Mouse (Mus musculus) intestine, embryonic 16.5 days (tissue): ENCODE measurements around the gene Grcc10. TPM values are rescaled to one million over a fixed set of nuclear protein-coding genes. Genes with fewer than 3 reads are reported as not detected.
A peak's percentile ranks its signal among the peaks of the same experiment; 100 is the strongest.

Experiments
- ATAC-seq: fragments of 200-750 bp; cut with Nextera tagmentation; 2 replicates; pipeline ENCODE4 v1.8.0; 2017; ENCODE audit warnings: moderate TSS enrichment, moderate library complexity
- H3K27ac ChIP-seq: fragments of 300-500 bp; sonication (generic); 2 replicates; pipeline ENCODE4 v1.5.1; 2014; ENCODE audit warnings: mild to moderate bottlenecking, low read length
- H3K27me3 ChIP-seq: fragments of 300-500 bp; sonication (generic); replicated peaks from 2 replicates; pipeline ENCODE4 v1.6.1; 2014; ENCODE audit warnings: low read length, control low read depth, mixed read lengths; ENCODE audit not compliant: control insufficient read depth, insufficient read depth
- H3K36me3 ChIP-seq: fragments of 300-500 bp; sonication (generic); 2 replicates; pipeline ENCODE4 v1.6.1; 2014; ENCODE audit warnings: low read length, control low read depth; ENCODE audit not compliant: control insufficient read depth, insufficient read depth
- H3K4me1 ChIP-seq: fragments of 300-500 bp; sonication (generic); 2 replicates; pipeline ENCODE4 v1.6.1; 2014; ENCODE audit warnings: low read length, control low read depth, mixed read lengths; ENCODE audit not compliant: control insufficient read depth, insufficient read depth
- H3K4me2 ChIP-seq: fragments of 300-500 bp; sonication (generic); 2 replicates; pipeline ENCODE4 v1.6.1; 2014; ENCODE audit warnings: low read depth, low read length, control low read depth
- H3K4me3 ChIP-seq: fragments of 300-500 bp; sonication (generic); 2 replicates; pipeline ENCODE4 v1.5.1; 2014; ENCODE audit warnings: mild to moderate bottlenecking, low read length
- H3K9ac ChIP-seq: fragments of 300-500 bp; sonication (generic); 2 replicates; pipeline ENCODE4 v1.6.1; 2014; ENCODE audit warnings: low read depth, low read length
- H3K9me3 ChIP-seq: fragments of 300-500 bp; sonication (generic); 2 replicates; pipeline ENCODE4 v1.6.1; 2016; ENCODE audit warnings: low read length, control low read depth; ENCODE audit not compliant: control insufficient read depth
- WGBS: fragments of 180-500 bp; shearing (Covaris S2); extraction: QIAGEN DNeasy Blood & Tissue Kit; methylation state at CpG from one replicate; pipeline ENCODE4 v1.1.7; 2014; 5-methylcytosine and 5-hydroxymethylcytosine counted together
- polyA plus RNA-seq: library from polyadenylated mRNA; unstranded; fragments of >200 nt; fragmentation: Nextera tagmentation; extraction: Ambion mirVana; gene quantifications from 2 replicates; pipeline ENCODE4 v1.2.1, GENCODE M21; 2015

Gene Grcc10
- polyA plus RNA-seq, 1 experiment from 2014 or later: 334 TPM

- H3K4me3 ChIP-seq: peak within 1 kb of the TSS; percentile 95
- H3K27ac ChIP-seq: peak within 1 kb of the TSS; percentile 94
- peaks cover 35% of the 10 kb centered on the region for H3K4me1 ChIP-seq
- H3K4me2 ChIP-seq: peak within 1 kb of the TSS; percentile 85
- WGBS: under 1% methylated on average over 73 of the region's 76 CpGs
- H3K36me3 ChIP-seq: peaks cover 9% of the 10 kb centered on the region
- ATAC-seq: peak; percentile 96
- H3K9ac ChIP-seq: peak within 1 kb of the TSS; percentile 96
- H3K27me3 ChIP-seq: no peaks in the 10 kb centered on the region
- no peaks in the 10 kb centered on the region for H3K9me3 ChIP-seq
Measured at GRCm38 (mm10) chr6:124711824-124712782, 29.1 kb downstream of the Grcc10 start, which contains the start of the genes Emg1 and Phb2. Emg1 (minus strand) TSS chr6:124712178. Phb2 (plus strand) TSS chr6:124712336.

- Histone ChIP-seq H3K27me3 (no peaks in the 10 kb centered on the region), H3K9me3 (no peaks in the 10 kb centered on the region), H3K27ac (no peak overlapping the region; the same call in 1 of the 2 replicates), H3K36me3 (peaks cover 11% of the 10 kb centered on the region), H3K9ac (no peak overlapping the region), H3K4me2 (no peak overlapping the region), H3K4me3 (no peak overlapping the region), H3K4me1 (peaks cover 25% of the 10 kb centered on the region)
- 87% methylated on average over 10 of the region's 10 CpGs for whole genome bisulfite sequencing
- ATAC-seq: no peak
Measured at GRCm38 (mm10) chr6:124708289-124708889, 32.8 kb downstream of the Grcc10 start.

- Histone ChIP-seq H3K9me3 (no peaks in the 10 kb centered on the region), H3K4me1 (peaks cover 23% of the 10 kb centered on the region), H3K4me2 (no peak overlapping the region), H3K27ac (no peak overlapping the region), H3K27me3 (no peaks in the 10 kb centered on the region), H3K36me3 (peaks cover 24% of the 10 kb centered on the region), H3K9ac (no peak overlapping the region), H3K4me3 (no peak overlapping the region)
- ATAC-seq: no peak
- WGBS: 83% methylated on average over 5 of the region's 5 CpGs
Measured at GRCm38 (mm10) chr6:124706061-124706627, 35.0 kb downstream of the Grcc10 start.

DNA sequence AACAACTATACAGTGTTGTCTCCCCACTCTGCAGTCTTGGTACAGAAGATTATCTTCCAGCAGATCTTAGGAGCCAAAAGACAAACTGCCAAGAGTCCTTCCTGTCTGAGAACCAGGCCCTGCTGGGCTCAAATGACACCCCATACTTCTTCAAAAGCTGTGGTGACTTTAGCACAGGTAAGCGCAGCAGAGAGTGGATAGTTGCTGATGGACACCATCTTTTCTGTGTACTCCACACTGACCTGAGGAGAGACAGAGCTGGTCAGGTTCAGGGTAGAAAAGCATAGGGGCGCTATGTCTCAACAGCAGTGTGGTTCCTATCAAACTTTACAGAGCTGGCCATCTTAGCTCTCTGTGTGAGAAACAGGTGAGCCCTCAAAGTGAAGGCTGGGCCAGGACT, 36.8 kb downstream of the Grcc10 start:
- Histone ChIP-seq H3K4me3 (no peak overlapping the region), H3K9me3 (no peaks in the 10 kb centered on the region), H3K9ac (no peak overlapping the region), H3K36me3 (peaks cover 24% of the 10 kb centered on the region), H3K27ac (no peak overlapping the region), H3K4me2 (no peak overlapping the region), H3K4me1 (peaks cover 11% of the 10 kb centered on the region), H3K27me3 (no peaks in the 10 kb centered on the region)
- ATAC-seq: no peak
- 95% methylated on average over 2 of the region's 2 CpGs for WGBS

DNA sequence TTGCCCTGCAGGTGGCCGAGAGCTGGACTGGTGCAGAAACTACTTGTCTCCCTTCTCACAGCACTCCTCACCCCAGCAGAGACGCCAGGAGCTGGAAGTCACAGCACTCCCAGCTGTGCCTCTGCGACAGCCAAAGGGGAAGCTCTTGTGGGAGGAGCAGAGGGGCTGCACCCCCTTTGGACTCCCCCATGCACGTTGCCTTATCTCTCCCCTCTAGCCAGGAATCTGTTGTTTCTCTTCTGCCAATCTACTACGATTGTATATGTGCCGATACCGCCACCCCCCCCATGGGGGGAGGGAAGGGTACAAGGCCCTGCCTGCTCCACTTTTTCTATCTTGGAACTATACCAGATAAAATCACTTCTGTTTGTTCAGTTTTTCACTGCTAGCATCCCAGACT, 37.4 kb downstream of the Grcc10 start:
- Histone ChIP-seq H3K9me3 (no peaks in the 10 kb centered on the region), H3K27me3 (no peaks in the 10 kb centered on the region), H3K4me2 (no peak overlapping the region), H3K27ac (no peak overlapping the region), H3K4me3 (no peak overlapping the region), H3K36me3 (peaks cover 24% of the 10 kb centered on the region), H3K4me1 (peaks cover 6% of the 10 kb centered on the region), H3K9ac (no peak overlapping the region)
- WGBS: 76% methylated on average over 7 of the region's 7 CpGs
- no peak for ATAC-seq

- H3K27me3 ChIP-seq: no peaks in the 10 kb centered on the region
- no peak overlapping the region for H3K27ac ChIP-seq
- peak; percentile 55 for ATAC-seq
- H3K36me3 ChIP-seq: peaks cover 21% of the 10 kb centered on the region
- H3K4me1 ChIP-seq: no peaks in the 10 kb centered on the region; the same call in 1 of the 2 replicates
- H3K4me2 ChIP-seq: no peak overlapping the region
- H3K9me3 ChIP-seq: no peaks in the 10 kb centered on the region
- no peak overlapping the region for H3K9ac ChIP-seq
- no peak overlapping the region for H3K4me3 ChIP-seq
- 42% methylated on average over 3 of the region's 3 CpGs for WGBS
Measured at GRCm38 (mm10) chr6:124702784-124703103, 38.4 kb downstream of the Grcc10 start.

GRCm38 (mm10) chr6:124702102-124702783, 38.9 kb downstream of the Grcc10 start:
- Histone ChIP-seq H3K4me3 (no peak overlapping the region), H3K4me1 (no peaks in the 10 kb centered on the region; the same call in 1 of the 2 replicates), H3K27me3 (no peaks in the 10 kb centered on the region), H3K9me3 (no peaks in the 10 kb centered on the region), H3K27ac (no peak overlapping the region), H3K4me2 (no peak overlapping the region), H3K36me3 (peaks cover 21% of the 10 kb centered on the region), H3K9ac (no peak overlapping the region)
- WGBS: 90% methylated on average over 17 of the region's 17 CpGs
- peak; percentile 17 for ATAC-seq

GRCm38 (mm10) chr6:124701338-124701737, 39.8 kb downstream of the Grcc10 start:
- Histone ChIP-seq H3K9me3 (no peaks in the 10 kb centered on the region), H3K4me3 (no peak overlapping the region), H3K36me3 (peaks cover 21% of the 10 kb centered on the region), H3K9ac (no peak overlapping the region), H3K27me3 (no peaks in the 10 kb centered on the region), H3K27ac (no peak overlapping the region; the same call in 1 of the 2 replicates), H3K4me2 (no peak overlapping the region), H3K4me1 (no peaks in the 10 kb centered on the region; the same call in 1 of the 2 replicates)
- no peak for ATAC-seq
- WGBS: 80% methylated on average over 8 of the region's 8 CpGs
